Mouse (Mus musculus) C2C12 (cell line): Measurements from ENCODE around the gene Gm42372. TPM values are rescaled to one million over a fixed set of nuclear protein-coding genes. Genes with fewer than 3 reads are reported as not detected.

Experiments
- H3K27me3 ChIP-seq: one replicate; pipeline ENCODE4 v1.6.1; 2011; ENCODE audit not compliant: control insufficient read depth, insufficient read depth, insufficient read length
- H3K36me3 ChIP-seq: one replicate; pipeline ENCODE4 v1.6.1; 2011; ENCODE audit not compliant: control insufficient read depth, insufficient read depth
- H3K4me3 ChIP-seq: one replicate; pipeline ENCODE4 v1.5.1; 2011; ENCODE audit warnings: mild to moderate bottlenecking, control low read depth; ENCODE audit not compliant: poor library complexity, insufficient read depth, severe bottlenecking
- H3K79me2 ChIP-seq: one replicate; pipeline ENCODE4 v1.6.1; 2011; ENCODE audit not compliant: control insufficient read depth, insufficient read depth
- H3K79me3 ChIP-seq: one replicate; pipeline ENCODE4 v1.6.1; 2011; ENCODE audit warnings: low read depth, control low read depth
- H3ac ChIP-seq: one replicate; pipeline ENCODE3; 2011; ENCODE audit warnings: low read depth; ENCODE audit not compliant: control insufficient read depth, insufficient read length
- CEBPB ChIP-seq: IDR thresholded peaks from one replicate; pipeline ENCODE4 v1.6.1; 2011; ENCODE audit warnings: low read depth, mild to moderate bottlenecking, control low read depth, moderate library complexity
- CTCF ChIP-seq: IDR thresholded peaks from one replicate; pipeline ENCODE4 v1.5.1; 2011; ENCODE audit not compliant: control insufficient read depth, insufficient read depth, insufficient read length
- FOSL1 ChIP-seq: IDR thresholded peaks from one replicate; pipeline ENCODE4 v1.8.0; 2011; ENCODE audit warnings: mild to moderate bottlenecking, low read length; ENCODE audit not compliant: poor library complexity, insufficient read depth, severe bottlenecking
- MAX ChIP-seq: IDR thresholded peaks from one replicate; pipeline ENCODE4 v1.6.1; 2011; ENCODE audit warnings: mild to moderate bottlenecking, control low read depth
- MYOD1 ChIP-seq: IDR thresholded peaks from one replicate; pipeline ENCODE4 v1.6.1; 2011; ENCODE audit warnings: low read depth; ENCODE audit not compliant: control insufficient read depth, insufficient read length
- MYOG ChIP-seq: IDR thresholded peaks from one replicate; pipeline ENCODE4 v1.6.1; 2011; ENCODE audit not compliant: control insufficient read depth, insufficient read length; ENCODE audit errors: extremely low read depth
- USF1 ChIP-seq: IDR thresholded peaks from one replicate; pipeline ENCODE4 v1.6.1; 2011; ENCODE audit warnings: low read depth, mild to moderate bottlenecking, control low read depth, moderate library complexity
- polyA plus RNA-seq: library from polyadenylated mRNA; unstranded; fragments of >200 nt; fragmentation: generic; extraction: Trizol; gene quantifications from one replicate; pipeline ENCODE4 v1.2.1, GENCODE M21; 2012; ENCODE audit warnings: missing spikeins

Gene Gm42372
- polyA plus RNA-seq, 1 experiment, result not detected

GRCm38 (mm10) chr7:16944808-16945315 lies 38.0 kb upstream of the Gm42372 start:
- TF ChIP-seq USF1 (no peak), MYOG (no peak), MAX (no peak), MYOD1 (no peak)

GRCm38 (mm10) chr7:16945419-16945818 lies 37.5 kb upstream of the Gm42372 start:
- H3K27me3 ChIP-seq, result no peaks in the 10 kb centered on the region
- no peak overlapping the region for H3ac ChIP-seq
- H3K79me2 ChIP-seq, result no peaks in the 10 kb centered on the region
- H3K36me3 ChIP-seq, result no peaks in the 10 kb centered on the region
- H3K4me3 ChIP-seq, result no peak overlapping the region
- no peaks in the 10 kb centered on the region for H3K79me3 ChIP-seq
- TF ChIP-seq CEBPB (no peak), CTCF (no peak), MYOD1 (no peak), USF1 (no peak), MAX (no peak), MYOG (no peak), FOSL1 (no peak)

More at GRCm38 (mm10) chr7:16944808-16945315, 38.0 kb upstream of the Gm42372 start:
- H3K36me3 ChIP-seq, result no peaks in the 10 kb centered on the region
- H3ac ChIP-seq, result peak overlapping the region; percentile 64
- no peaks in the 10 kb centered on the region for H3K79me2 ChIP-seq
- no peaks in the 10 kb centered on the region for H3K27me3 ChIP-seq
- H3K4me3 ChIP-seq, result no peak overlapping the region
- no peaks in the 10 kb centered on the region for H3K79me3 ChIP-seq

- H3K36me3 ChIP-seq, result no peaks in the 10 kb centered on the region
- no peaks in the 10 kb centered on the region for H3K79me2 ChIP-seq
- no peaks in the 10 kb centered on the region for H3K79me3 ChIP-seq
- H3K4me3 ChIP-seq, result no peak overlapping the region
- peak overlapping the region; percentile 36 for H3ac ChIP-seq
- H3K27me3 ChIP-seq, result no peaks in the 10 kb centered on the region
- TF ChIP-seq MYOG, result no peak
- TF ChIP-seq USF1, result no peak
- no peak for TF ChIP-seq MAX
- TF ChIP-seq CTCF, result no peak
Observed at GRCm38 (mm10) chr7:16946441-16947348, 36.2 kb upstream of the Gm42372 start.

GRCm38 (mm10) chr7:16947349-16947895 lies 35.5 kb upstream of the Gm42372 start:
- TF ChIP-seq MYOD1, result no peak
- TF ChIP-seq CTCF, result no peak
- no peak for TF ChIP-seq CEBPB
- TF ChIP-seq MAX, result no peak
- TF ChIP-seq USF1, result no peak
- TF ChIP-seq FOSL1, result no peak
- no peak for TF ChIP-seq MYOG
- Histone ChIP-seq H3K27me3 (no peaks in the 10 kb centered on the region), H3K4me3 (no peak overlapping the region), H3K36me3 (no peaks in the 10 kb centered on the region), H3K79me3 (no peaks in the 10 kb centered on the region), H3ac (peak overlapping the region; percentile 36), H3K79me2 (no peaks in the 10 kb centered on the region)

- H3K27me3 ChIP-seq, result no peaks in the 10 kb centered on the region
- no peaks in the 10 kb centered on the region for H3K36me3 ChIP-seq
- H3ac ChIP-seq, result peak overlapping the region; percentile 51
- no peak overlapping the region for H3K4me3 ChIP-seq
- no peaks in the 10 kb centered on the region for H3K79me2 ChIP-seq
- TF ChIP-seq USF1 (no peak), MYOD1 (peak; percentile 93)
- H3K79me3 ChIP-seq, result no peaks in the 10 kb centered on the region
Observed at GRCm38 (mm10) chr7:16947959-16948361, 34.9 kb upstream of the Gm42372 start.

- no peak overlapping the region for H3K4me3 ChIP-seq
- H3K36me3 ChIP-seq, result no peaks in the 10 kb centered on the region
- no peaks in the 10 kb centered on the region for H3K79me3 ChIP-seq
- H3K79me2 ChIP-seq, result no peaks in the 10 kb centered on the region
- H3K27me3 ChIP-seq, result no peaks in the 10 kb centered on the region
- TF ChIP-seq MAX (no peak), USF1 (no peak), CEBPB (no peak), FOSL1 (no peak), MYOD1 (peak; percentile 64), CTCF (no peak), MYOG (no peak)
- H3ac ChIP-seq, result no peak overlapping the region
Observed at GRCm38 (mm10) chr7:16948923-16949458, 33.9 kb upstream of the Gm42372 start.
